Mouse (Mus musculus) left cerebral cortex, postnatal 36 days (tissue): ENCODE data around the gene Erbb4. TPM values are rescaled to one million over a fixed set of nuclear protein-coding genes. Genes with fewer than 3 reads are reported as not detected.

Source experiments
- DNase-seq, 2 experiments: peaks; one replicate each; pipeline ENCODE4 v3.0.0; 2021 to 2022; ENCODE audit warnings: low spot score in 2 of 2, mixed read lengths in 1 of 2
- intact Hi-C: fragments of 180-260 bp; cut with DNase I; formaldehyde crosslinking; loops from one replicate; pipeline ENCODE4 v1.15.1; 2025
- total RNA-seq, 2 experiments: library from RNA; stranded (reverse); gene quantifications; 2 replicates each; pipeline ENCODE4 v1.2.3; 2021

Erbb4 gene
- total RNA-seq, 2 experiments from 2014 or later = 54.6 to 64.0 TPM

- no peak for DNase-seq
- intact Hi-C loops = no loop called here
These were observed 61.5 kb downstream of the Erbb4 start for GRCm38 (mm10) chr1:69046228-69046978.

GRCm38 (mm10) chr1:69027816-69028215 lies 80.0 kb downstream of the Erbb4 start:
- DNase-seq = no peak
- intact Hi-C loops = no loop called here

GRCm38 (mm10) chr1:69024858-69025257 lies 83.0 kb downstream of the Erbb4 start:
- DNase-seq = no peak
- intact Hi-C loops = no loop called here

- intact Hi-C loops = loop anchor here (1.0 kb wide), 1 partner anchor 11 kb away; no protein-coding TSS in a partner anchor
- DNase-seq = no peak
These were observed 84.5 kb downstream of the Erbb4 start for GRCm38 (mm10) chr1:69023157-69023925.

GRCm38 (mm10) chr1:69009800-69010505 lies 97.9 kb downstream of the Erbb4 start:
- intact Hi-C loops = no loop called here

GRCm38 (mm10) chr1:69001371-69001770 lies 106.5 kb downstream of the Erbb4 start:
- no peak for DNase-seq
- intact Hi-C loops = no loop called here

More at GRCm38 (mm10) chr1:69009800-69010505, 97.9 kb downstream of the Erbb4 start:
- no peak for DNase-seq

GRCm38 (mm10) chr1:68979251-68979650 lies 128.6 kb downstream of the Erbb4 start:
- DNase-seq = no peak
- intact Hi-C loops = no loop called here

GRCm38 (mm10) chr1:68978571-68978970 lies 129.3 kb downstream of the Erbb4 start:
- intact Hi-C loops = no loop called here
- no peak for DNase-seq

GRCm38 (mm10) chr1:68973355-68974127 lies 134.3 kb downstream of the Erbb4 start:
- intact Hi-C loops = no loop called here
- no peak for DNase-seq

- no peak for DNase-seq
- intact Hi-C loops = no loop called here
These were observed 143.7 kb downstream of the Erbb4 start for GRCm38 (mm10) chr1:68964127-68964526.

GRCm38 (mm10) chr1:68961365-68962116 lies 146.3 kb downstream of the Erbb4 start:
- no peak for DNase-seq
- intact Hi-C loops = no loop called here

GRCm38 (mm10) chr1:68956766-68957533 lies 150.9 kb downstream of the Erbb4 start:
- no peak for DNase-seq
- intact Hi-C loops = no loop called here

GRCm38 (mm10) chr1:68955482-68955881 lies 152.4 kb downstream of the Erbb4 start:
- no peak for DNase-seq
- intact Hi-C loops = no loop called here

GRCm38 (mm10) chr1:68943141-68943540 lies 164.7 kb downstream of the Erbb4 start:
- no peak for DNase-seq
- intact Hi-C loops = no loop called here

- intact Hi-C loops = no loop called here
- no peak for DNase-seq
These were observed 173.1 kb downstream of the Erbb4 start for GRCm38 (mm10) chr1:68934804-68935203.

- intact Hi-C loops = no loop called here
These were observed 174.4 kb downstream of the Erbb4 start for GRCm38 (mm10) chr1:68933330-68934065.

GRCm38 (mm10) chr1:68917828-68918227 lies 190.0 kb downstream of the Erbb4 start:
- intact Hi-C loops = no loop called here
- DNase-seq = no peak

More at GRCm38 (mm10) chr1:68933330-68934065, 174.4 kb downstream of the Erbb4 start:
- no peak for DNase-seq
